Comparison of ENCODE assay signal across 13 mouse cellular contexts in the genomic region with DNA sequence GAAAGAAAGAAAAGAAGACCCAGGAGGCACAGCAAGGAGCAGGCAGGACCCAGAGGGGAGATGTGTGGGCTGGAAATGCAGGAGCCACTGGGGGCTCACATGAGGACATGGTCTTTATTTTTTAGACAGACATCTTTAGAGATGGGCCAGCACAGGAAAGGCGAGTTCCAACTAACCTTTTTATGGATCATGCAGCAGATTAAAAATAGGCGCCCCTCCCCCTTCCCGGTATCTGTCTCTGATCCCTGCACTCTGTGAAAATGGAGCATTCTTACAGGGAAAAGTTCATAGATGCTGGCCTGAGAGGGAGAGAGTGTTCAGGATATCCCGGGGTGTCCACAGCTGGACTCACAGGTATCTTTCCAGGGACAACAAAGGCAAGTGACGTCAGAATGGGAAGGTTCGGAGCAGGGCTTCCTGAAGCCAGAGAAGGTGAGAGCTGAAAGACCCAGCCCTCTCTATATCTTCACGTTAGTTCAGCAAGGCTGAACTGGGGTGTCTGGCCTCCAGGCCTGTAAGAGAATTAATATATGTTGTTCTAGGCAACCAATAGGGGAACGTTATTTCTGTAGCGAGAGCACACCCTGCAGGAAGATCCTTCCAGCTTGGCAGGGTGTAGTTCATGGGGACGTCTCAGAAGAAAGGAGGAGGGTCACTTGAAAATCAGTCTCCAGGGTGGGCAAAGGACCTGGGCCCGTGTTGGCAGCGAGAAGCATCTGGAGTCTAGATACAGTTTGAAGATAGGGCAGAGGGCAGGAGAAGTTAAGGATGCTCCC. TPM values are rescaled to one million over a fixed set of nuclear protein-coding genes. Genes with fewer than 3 reads are reported as not detected.
DNase-seq lines count a peak whose midpoint lies in the region; ATAC-seq and TF ChIP-seq lines count a peak whose summit lies in the region.
"Had no signal": no experiment of that assay in that cellular context is flagged by ENCODE, and none has a peak within 500 bp of the region (broad histone marks: within the 10 kb centered on the region; RNA-seq: fewer than 3 reads in every experiment).

No protein-coding gene starts in this region.

- H3K9ac ChIP-seq in forebrain, embryonic 11.5 days (ENCODE audit: low read length), result no peak overlapping the region
- no peak overlapping the region for H3K9ac ChIP-seq in forebrain, embryonic 13.5 days
- H3K9ac ChIP-seq in kidney, embryonic 15.5 days, result no peak overlapping the region
- H3K9ac ChIP-seq in intestine, embryonic 15.5 days, result no peak overlapping the region
- H3K9ac ChIP-seq: embryonic facial prominence, embryonic 12.5 days had no signal

- no peak overlapping the region for H3K4me3 ChIP-seq in forebrain, embryonic 11.5 days (ENCODE audit: low read depth, low read length)
- no peak overlapping the region for H3K4me3 ChIP-seq in forebrain, embryonic 13.5 days
- no peak overlapping the region for H3K4me3 ChIP-seq in kidney, adult 2 months (ENCODE audit: insufficient read depth, low read depth, low read length)
- no peak overlapping the region for H3K4me3 ChIP-seq in kidney, embryonic 15.5 days (replicated peaks)
- no peak overlapping the region; the same call in 1 of the 2 replicates for H3K4me3 ChIP-seq in G1E (ENCODE audit: low read depth, low read length)
- H3K4me3 ChIP-seq in intestine, embryonic 15.5 days (replicated peaks), result no peak overlapping the region
- H3K4me3 ChIP-seq: embryonic facial prominence, embryonic 12.5 days had no signal

- TF ChIP-seq CTCF in kidney, adult 2 months (conservative IDR thresholded peaks at IDR 0.05; ENCODE audit: insufficient read depth, insufficient read length, low read depth, low read length), result peak; percentile 23; the same call in 1 of the 2 replicates
- TF ChIP-seq CTCF in G1E (IDR thresholded peaks at IDR 0.05; ENCODE audit: low read depth, low read length), result no peak

- no peaks in the 10 kb centered on the region for H3K36me3 ChIP-seq in forebrain, embryonic 11.5 days (ENCODE audit: control insufficient read depth, insufficient read depth, low read length)
- H3K36me3 ChIP-seq in forebrain, embryonic 13.5 days (ENCODE audit: poor library complexity, severe bottlenecking), result no peaks in the 10 kb centered on the region
- no peaks in the 10 kb centered on the region for H3K36me3 ChIP-seq in kidney, adult 2 months (ENCODE audit: control insufficient read depth, insufficient read depth, low read length)
- H3K36me3 ChIP-seq in kidney, embryonic 15.5 days, result no peaks in the 10 kb centered on the region
- no peaks in the 10 kb centered on the region for H3K36me3 ChIP-seq in G1E (replicated peaks)
- no peaks in the 10 kb centered on the region for H3K36me3 ChIP-seq in intestine, embryonic 15.5 days
- H3K36me3 ChIP-seq: embryonic facial prominence, embryonic 12.5 days had no signal

- no peaks in the 10 kb centered on the region for H3K9me3 ChIP-seq in forebrain, embryonic 11.5 days (ENCODE audit: control insufficient read depth, low read length)
- H3K9me3 ChIP-seq in forebrain, embryonic 13.5 days (replicated peaks), result no peaks in the 10 kb centered on the region
- no peaks in the 10 kb centered on the region for H3K9me3 ChIP-seq in kidney, embryonic 15.5 days (replicated peaks)
- H3K9me3 ChIP-seq in G1E (replicated peaks), result no peaks in the 10 kb centered on the region
- H3K9me3 ChIP-seq in intestine, embryonic 15.5 days, result no peaks in the 10 kb centered on the region
- H3K9me3 ChIP-seq: embryonic facial prominence, embryonic 12.5 days had no signal

- no peak overlapping the region for H3K27ac ChIP-seq in forebrain, embryonic 11.5 days (ENCODE audit: low read depth, low read length)
- no peak overlapping the region for H3K27ac ChIP-seq in forebrain, embryonic 13.5 days
- no peak overlapping the region for H3K27ac ChIP-seq in kidney, adult 2 months (ENCODE audit: insufficient read depth, low read depth, low read length)
- H3K27ac ChIP-seq in kidney, embryonic 15.5 days, result no peak overlapping the region
- peak overlapping the region; percentile 38; the same call in 1 of the 2 replicates for H3K27ac ChIP-seq in intestine, embryonic 15.5 days
- H3K27ac ChIP-seq: embryonic facial prominence, embryonic 12.5 days had no signal

- ATAC-seq in forebrain, embryonic 11.5 days (replicated peaks; ENCODE audit: low FRiP score), result no peak
- ATAC-seq in forebrain, embryonic 13.5 days, result no peak
- no peak for ATAC-seq in kidney, embryonic 15.5 days (replicated peaks; ENCODE audit: low FRiP score)
- no peak for ATAC-seq in G1E (ENCODE audit: extremely low read depth, insufficient number of reproducible peaks, low FRiP score, poor library complexity, severe bottlenecking)
- ATAC-seq in intestine, embryonic 15.5 days, result no peak
- ATAC-seq: Patski had no signal

- no peaks in the 10 kb centered on the region for H3K27me3 ChIP-seq in forebrain, embryonic 11.5 days (ENCODE audit: control insufficient read depth, insufficient read depth, low read length)
- H3K27me3 ChIP-seq in forebrain, embryonic 13.5 days, result no peaks in the 10 kb centered on the region
- no peaks in the 10 kb centered on the region for H3K27me3 ChIP-seq in kidney, adult 2 months (replicated peaks; ENCODE audit: control insufficient read depth, insufficient read depth, low read length)
- H3K27me3 ChIP-seq in kidney, embryonic 15.5 days, result no peaks in the 10 kb centered on the region
- H3K27me3 ChIP-seq in G1E (ENCODE audit: insufficient read depth, low read length), result peaks cover 60% of the 10 kb centered on the region
- no peaks in the 10 kb centered on the region for H3K27me3 ChIP-seq in intestine, embryonic 15.5 days (replicated peaks)
- H3K27me3 ChIP-seq: embryonic facial prominence, embryonic 12.5 days; Patski had no signal

- no peak for TF ChIP-seq POLR2A in kidney, adult 2 months (IDR thresholded peaks at IDR 0.05; ENCODE audit: low read depth, low read length)

- H3K4me1 ChIP-seq in forebrain, embryonic 11.5 days (replicated peaks; ENCODE audit: control insufficient read depth, insufficient read depth, low read length), result peaks cover 6% of the 10 kb centered on the region; the same call in 1 of the 2 replicates
- H3K4me1 ChIP-seq in forebrain, embryonic 13.5 days, result peaks cover 39% of the 10 kb centered on the region
- no peaks in the 10 kb centered on the region for H3K4me1 ChIP-seq in kidney, adult 2 months (ENCODE audit: control insufficient read depth, insufficient read depth, low read length)
- peaks cover 66% of the 10 kb centered on the region for H3K4me1 ChIP-seq in kidney, embryonic 15.5 days
- H3K4me1 ChIP-seq in G1E (ENCODE audit: insufficient read depth, low read depth, low read length), result peaks cover 72% of the 10 kb centered on the region
- peaks cover 48% of the 10 kb centered on the region for H3K4me1 ChIP-seq in intestine, embryonic 15.5 days (replicated peaks)

- 66% methylated on average over 12 of the region's 12 CpGs for WGBS in forebrain, embryonic 11.5 days
- whole genome bisulfite sequencing in forebrain, embryonic 13.5 days, result 61% methylated on average over 12 of the region's 12 CpGs
- 61% methylated on average over 12 of the region's 12 CpGs for WGBS in kidney, adult 2 months
- 61% methylated on average over 12 of the region's 12 CpGs for WGBS in kidney, embryonic 15.5 days
- 56% methylated on average over 12 of the region's 12 CpGs for WGBS in intestine, embryonic 15.5 days

- DNase-seq in forebrain, embryonic 11.5 days (ENCODE audit: low spot score), result peak; percentile 45
- no peak for DNase-seq in kidney, adult 2 months
- DNase-seq in G1E (ENCODE audit: low spot score), result peak; percentile 36
- DNase-seq in kidney, postnatal 14 days, result no peak
- no peak for DNase-seq in adrenal gland, adult (ENCODE audit: inconsistent age in 2 of 2, low spot score in 1 of 2)
- DNase-seq: adrenal gland, postnatal 25 days; cerebellum, adult 9-10 months; kidney, adult 8-10 months had no signal

- H3K4me2 ChIP-seq in forebrain, embryonic 11.5 days (ENCODE audit: low read depth, low read length, severe bottlenecking), result no peak overlapping the region
- no peak overlapping the region for H3K4me2 ChIP-seq in forebrain, embryonic 13.5 days
- no peak overlapping the region for H3K4me2 ChIP-seq in kidney, embryonic 15.5 days
- H3K4me2 ChIP-seq in intestine, embryonic 15.5 days (replicated peaks), result no peak overlapping the region
- H3K4me2 ChIP-seq: embryonic facial prominence, embryonic 12.5 days had no signal

RNA-seq across cellular contexts. Expression of a gene that starts 51.9 kb away (rescaled TPM):
- polyA plus RNA-seq in forebrain, embryonic 11.5 days (2014; fragmentation: Nextera tagmentation; extraction: Ambion mirVana), result 0.35 and 0.45 TPM in 2 replicates
- 1.2 and 1.7 TPM in 2 replicates for polyA plus RNA-seq in forebrain, embryonic 13.5 days (2015; fragmentation: Nextera tagmentation; extraction: Ambion mirVana)
- 22.0 and 28.7 TPM in 2 replicates for polyA plus RNA-seq in kidney, adult 2 months (2012; rRNA removed)
- 1.3 and 1.7 TPM in 2 replicates for polyA plus RNA-seq in kidney, embryonic 15.5 days (2015; fragmentation: Nextera tagmentation; extraction: Ambion mirVana)
- total RNA-seq in G1E (2014; fragmentation: Nextera tagmentation) (not detected in 2 replicates), G1E (2017) (under 0.01 TPM in 2 replicates)
- not detected in 2 replicates for polyA plus RNA-seq in G1E (2012)
- 1.8 and 2.2 TPM in 2 replicates for polyA plus RNA-seq in intestine, embryonic 15.5 days (2015; fragmentation: Nextera tagmentation; extraction: Ambion mirVana)

Comparison
In these comparisons a context has a peak if more than half of its experiments do, and no peak if none do; other contexts are left out.
1. DNase-seq: peak in forebrain, embryonic 11.5 days (single experiment) and G1E (single experiment); none in kidney, adult 2 months (single experiment), kidney, postnatal 14 days (single experiment) and adrenal gland, adult (0 of 2).